Mouse (Mus musculus): ENCODE results near the gene Pja2. TPM values are rescaled to one million over a fixed set of nuclear protein-coding genes. Genes with fewer than 3 reads are reported as not detected.

Gene Pja2
- 22.5 TPM for total RNA-seq (2023)

GRCm38 (mm10) chr17:64331898-64332769 lies at the start of gene Pja2:
Pja2 (minus strand) TSS chr17:64331916.

